Mouse (Mus musculus) erythroblast, embryonic 14.5 days (primary cell): Measurements from ENCODE around the gene Cfap44. TPM values are rescaled to one million over a fixed set of nuclear protein-coding genes. Genes with fewer than 3 reads are reported as not detected.

Experiments
- H3K27me3 ChIP-seq: 2 replicates; pipeline ENCODE4 v1.6.1; 2012; ENCODE audit warnings: inconsistent platforms; ENCODE audit not compliant: control insufficient read depth
- H3K36me3 ChIP-seq: 2 replicates; pipeline ENCODE4 v1.6.1; 2012; ENCODE audit warnings: mild to moderate bottlenecking, inconsistent platforms; ENCODE audit not compliant: control insufficient read depth
- H3K4me1 ChIP-seq: 2 replicates; pipeline ENCODE4 v1.6.1; 2012; ENCODE audit warnings: inconsistent platforms; ENCODE audit not compliant: control insufficient read depth
- H3K4me3 ChIP-seq: replicated peaks from 2 replicates; pipeline ENCODE3; 2012; ENCODE audit warnings: moderate library complexity, mild to moderate bottlenecking, inconsistent platforms
- H3K9me3 ChIP-seq: 2 replicates; pipeline ENCODE4 v1.6.1; 2012; ENCODE audit warnings: low read length, inconsistent platforms, mixed read lengths; ENCODE audit not compliant: control insufficient read depth
- GATA1 ChIP-seq: IDR thresholded peaks from 2 replicates; pipeline ENCODE4 v1.6.1; 2012; ENCODE audit warnings: low read length, inconsistent platforms, mixed read lengths
- TAL1 ChIP-seq: IDR thresholded peaks from 3 replicates; pipeline ENCODE4 v1.6.1; 2012; ENCODE audit warnings: low read length, inconsistent platforms, mixed read lengths
- polyA plus RNA-seq: library from polyadenylated mRNA; stranded (reverse); fragments of >175 nt; gene quantifications from 2 replicates; pipeline ENCODE4 v1.2.3, GENCODE M21; 2012

Cfap44 gene
- polyA plus RNA-seq: 0.02 TPM in 1 of 2 replicates, not detected in the other

DNA sequence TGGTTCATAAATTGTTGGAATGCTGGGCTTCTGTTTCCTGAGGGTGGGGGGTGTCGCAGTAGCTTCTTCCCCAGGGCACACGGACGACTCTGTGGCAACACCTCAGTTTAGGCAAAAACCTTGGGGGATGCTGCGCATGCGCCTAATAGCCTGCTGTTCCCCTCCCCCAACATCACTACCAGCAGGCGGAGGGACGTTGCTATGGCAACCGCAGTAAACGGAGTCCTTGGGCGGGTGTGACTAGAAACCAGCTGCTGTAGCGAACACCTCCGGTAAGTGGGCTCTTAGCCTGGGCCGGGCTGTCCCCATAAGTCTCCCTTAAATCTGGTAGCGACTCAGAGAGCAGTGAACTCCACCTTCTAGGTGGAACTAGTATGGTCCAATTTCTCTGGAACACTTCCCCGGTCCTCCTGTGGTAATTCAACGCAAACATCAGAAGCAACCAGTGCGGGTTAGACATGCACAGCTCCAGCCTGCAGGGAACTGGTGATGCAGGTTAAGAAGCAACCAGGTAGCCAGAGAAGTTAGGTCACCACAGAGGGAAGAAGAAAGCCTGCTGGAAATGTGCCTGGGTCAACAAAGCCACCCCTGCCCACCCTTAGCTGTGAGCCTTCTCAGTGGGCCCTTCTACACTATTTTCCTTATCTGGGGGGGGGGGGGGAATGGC, at the start of gene Cfap44:
Cfap44 (plus strand) TSS at position 220 of the 667 bp plus-strand sequence.
- Histone ChIP-seq H3K27me3 (no peaks in the 10 kb centered on the region; the same call in 1 of the 2 replicates), H3K4me1 (peaks cover 7% of the 10 kb centered on the region), H3K4me3 (no peak within 1 kb of the TSS), H3K36me3 (peaks cover under 1% of the 10 kb centered on the region; the same call in 1 of the 2 replicates), H3K9me3 (no peaks in the 10 kb centered on the region)
- TF ChIP-seq GATA1 (no peak), TAL1 (no peak)

DNA sequence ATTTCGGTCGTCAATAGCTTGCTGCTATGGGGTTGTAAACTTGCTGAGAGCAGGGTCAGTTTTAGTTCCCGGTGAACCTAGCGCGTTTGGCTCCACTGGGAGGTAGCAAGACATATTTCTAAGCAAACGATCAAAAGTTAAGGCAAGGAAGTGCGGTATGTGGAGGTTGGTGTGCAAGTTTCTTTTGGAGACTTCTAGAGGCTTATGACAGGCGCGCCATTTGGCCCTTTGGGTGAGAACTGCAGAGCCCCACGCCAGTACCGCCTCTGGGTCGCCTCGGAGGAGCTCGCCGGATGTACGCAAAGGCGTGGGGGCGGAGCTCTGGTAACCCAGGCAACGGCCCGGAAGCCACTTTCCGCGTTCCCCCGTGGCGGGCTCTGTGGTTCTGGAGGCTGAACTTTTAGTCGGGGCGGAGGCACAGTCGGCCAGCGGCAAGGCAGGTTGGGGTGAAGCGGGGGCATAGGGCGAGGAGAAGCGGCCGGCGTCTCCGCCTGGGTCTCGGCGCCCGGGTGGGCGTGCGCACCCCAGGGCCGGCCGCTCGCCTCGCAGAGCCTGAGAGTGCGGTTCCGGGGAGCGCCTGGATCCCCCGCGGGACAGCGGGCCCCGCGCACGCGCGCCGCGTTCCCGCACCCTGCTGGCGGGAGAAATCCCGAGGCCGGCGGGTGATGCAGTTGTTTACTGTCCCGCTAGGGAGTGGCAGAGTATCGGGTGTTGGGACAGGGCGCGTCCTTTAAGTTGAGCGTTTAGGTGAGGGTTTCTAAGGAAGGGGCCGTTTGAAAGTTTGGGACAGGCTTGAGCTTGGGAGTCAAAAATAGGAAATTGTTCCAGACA, 47.3 kb upstream of the Cfap44 start, which contains the start of gene Spice1:
Spice1 (plus strand) TSS at position 51 of the 831 bp plus-strand sequence.
- Histone ChIP-seq H3K36me3 (no peaks in the 10 kb centered on the region; the same call in 1 of the 2 replicates), H3K27me3 (no peaks in the 10 kb centered on the region)
- TF ChIP-seq TAL1: no peak
- no peak for TF ChIP-seq GATA1

DNA sequence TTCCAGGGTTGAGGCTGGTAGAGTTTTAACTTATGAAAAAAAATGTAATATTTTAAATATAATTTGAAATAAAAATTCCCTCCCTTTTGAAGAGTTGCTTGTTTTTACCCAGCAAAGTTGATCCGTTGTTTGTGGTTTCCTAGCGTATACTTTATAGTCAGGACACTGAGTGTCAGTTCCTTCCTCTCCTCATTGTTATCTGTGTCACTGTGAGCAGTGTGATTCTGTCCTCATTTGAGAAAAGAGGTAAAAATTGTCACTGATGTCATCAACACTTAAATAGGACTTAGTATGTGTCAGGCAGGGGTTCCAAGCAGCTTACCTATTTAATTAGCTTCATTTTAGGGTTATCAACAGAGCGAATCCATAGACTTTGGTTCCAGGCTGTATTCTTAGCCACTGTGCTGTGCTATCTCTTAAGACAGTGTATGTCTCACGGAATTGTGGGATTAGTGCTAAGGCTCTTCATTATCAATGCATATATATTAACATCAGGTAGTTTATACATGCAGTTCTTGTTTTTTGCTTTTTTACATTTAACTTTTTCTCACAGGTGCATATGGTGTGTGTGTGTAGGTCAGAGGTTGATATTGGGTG, 44.7 kb upstream of the Cfap44 start:
- TF ChIP-seq TAL1 (no peak), GATA1 (no peak)
- Histone ChIP-seq H3K9me3 (no peaks in the 10 kb centered on the region), H3K4me1 (peaks cover 38% of the 10 kb centered on the region), H3K4me3 (no peak overlapping the region), H3K27me3 (no peaks in the 10 kb centered on the region), H3K36me3 (no peaks in the 10 kb centered on the region; the same call in none of the 2 replicates)

More for the DNA sequence above, 47.3 kb upstream of the Cfap44 start, which contains the start of gene Spice1:
- Histone ChIP-seq H3K4me3 (peak within 1 kb of the TSS; percentile 82), H3K4me1 (peaks cover 38% of the 10 kb centered on the region), H3K9me3 (no peaks in the 10 kb centered on the region)

DNA sequence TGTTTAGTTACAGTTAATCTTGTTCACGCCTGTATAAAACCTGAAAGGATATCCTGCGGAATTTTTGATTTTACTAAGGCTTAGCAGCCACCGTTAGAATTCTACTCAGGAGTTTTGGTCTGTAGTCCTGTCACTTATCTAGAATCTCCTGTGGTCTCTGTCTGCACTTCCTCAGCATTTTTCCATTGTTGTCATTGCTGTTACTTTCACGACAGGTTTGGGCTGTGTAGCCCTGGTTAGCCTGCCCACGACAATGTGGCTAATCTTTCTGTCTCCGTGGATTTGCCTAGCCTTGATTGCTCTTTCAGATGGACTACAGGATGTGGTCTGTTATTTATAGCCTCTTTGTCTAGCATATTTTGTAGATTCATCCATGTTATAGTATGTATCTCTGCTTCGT, 38.3 kb upstream of the Cfap44 start:
- Histone ChIP-seq H3K36me3 (peaks cover 42% of the 10 kb centered on the region), H3K9me3 (no peaks in the 10 kb centered on the region), H3K4me1 (peaks cover 30% of the 10 kb centered on the region), H3K4me3 (no peak overlapping the region), H3K27me3 (no peaks in the 10 kb centered on the region)
- TF ChIP-seq TAL1 (no peak), GATA1 (no peak)

DNA sequence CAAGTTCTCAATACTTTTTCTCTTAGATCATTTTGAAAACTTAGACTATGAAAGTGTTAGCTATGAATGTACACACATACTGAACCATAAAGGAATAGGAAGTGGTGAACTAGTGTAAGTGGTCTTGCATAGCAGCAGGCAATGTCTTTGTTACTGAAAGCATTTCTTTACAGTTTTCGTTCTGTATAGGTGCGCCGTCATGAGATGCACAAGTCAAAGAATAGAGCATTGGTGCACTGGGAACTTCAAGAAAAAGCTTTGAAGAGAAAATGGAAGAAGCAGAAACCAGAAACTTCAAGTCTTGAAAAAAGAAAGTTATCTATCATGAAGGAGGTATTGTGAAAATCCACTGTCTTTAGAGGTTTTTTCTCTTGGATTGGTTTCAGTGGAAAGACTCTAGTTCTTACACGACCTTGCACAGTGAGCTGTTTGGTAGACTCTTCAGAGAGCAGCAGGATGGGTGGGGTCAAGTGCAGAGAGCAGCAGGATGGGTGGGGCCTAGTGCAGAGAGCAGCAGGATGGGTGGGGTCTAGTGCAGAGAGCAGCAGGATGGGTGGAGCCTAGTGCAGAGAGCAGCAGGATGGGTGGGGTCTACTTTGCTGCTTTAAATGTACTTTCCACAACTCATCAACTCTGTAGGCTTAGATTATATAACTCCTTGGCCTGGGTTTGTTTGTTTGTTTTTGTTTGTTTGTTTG, 36.9 kb upstream of the Cfap44 start:
- Histone ChIP-seq H3K27me3 (no peaks in the 10 kb centered on the region), H3K4me1 (peaks cover 28% of the 10 kb centered on the region), H3K4me3 (no peak overlapping the region), H3K9me3 (no peaks in the 10 kb centered on the region), H3K36me3 (peaks cover 53% of the 10 kb centered on the region)
- no peak for TF ChIP-seq TAL1
- no peak for TF ChIP-seq GATA1

DNA sequence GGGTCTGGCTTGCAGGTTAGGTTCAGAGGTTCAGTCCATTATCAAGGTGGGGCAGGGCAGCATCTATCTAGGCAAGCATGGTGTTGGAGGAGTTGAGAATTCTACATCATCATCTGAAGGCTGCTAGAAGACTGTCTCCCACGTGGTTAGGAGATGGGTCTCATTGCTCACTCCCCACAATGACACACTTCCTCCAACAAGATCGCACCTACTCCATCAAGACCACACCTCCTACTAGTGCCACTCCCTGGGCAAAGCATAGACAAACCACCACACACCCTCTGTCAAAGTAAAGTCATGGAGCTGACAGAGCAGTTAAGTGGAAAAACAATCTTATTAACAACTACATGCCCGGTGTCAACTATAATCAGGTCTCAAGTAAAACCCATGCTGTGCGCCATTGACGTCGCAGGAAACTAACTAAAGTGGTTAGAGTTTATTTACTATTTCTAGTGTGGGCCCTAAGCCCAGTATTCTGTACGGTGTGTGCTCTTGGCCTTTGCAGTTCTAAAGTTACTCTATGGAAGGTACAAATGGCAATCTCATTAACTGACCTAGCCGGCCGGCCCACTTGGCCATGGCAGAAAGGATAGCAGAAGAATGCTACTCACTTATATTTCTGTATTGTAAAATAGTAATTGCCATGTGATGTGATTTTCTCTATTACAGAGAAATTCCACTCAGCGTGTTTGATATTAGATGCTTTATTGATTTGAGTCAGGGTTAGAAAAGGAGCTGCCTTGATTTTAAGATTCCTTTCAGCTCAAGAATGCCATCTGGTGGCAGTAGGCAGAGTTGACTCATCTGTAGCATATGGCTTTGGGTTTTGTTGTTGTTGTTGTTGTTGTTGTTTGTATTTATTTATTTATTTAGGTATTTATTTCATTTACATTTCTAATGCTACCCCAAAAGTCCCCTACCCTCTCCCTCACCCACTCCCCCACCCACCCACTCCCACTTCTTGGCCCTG, 32.4 kb upstream of the Cfap44 start:
- no peaks in the 10 kb centered on the region for H3K9me3 ChIP-seq
- peaks cover 23% of the 10 kb centered on the region for H3K4me1 ChIP-seq
- H3K27me3 ChIP-seq: no peaks in the 10 kb centered on the region
- TF ChIP-seq GATA1 (no peak), TAL1 (no peak)
- no peak overlapping the region for H3K4me3 ChIP-seq
- H3K36me3 ChIP-seq: peaks cover 64% of the 10 kb centered on the region

DNA sequence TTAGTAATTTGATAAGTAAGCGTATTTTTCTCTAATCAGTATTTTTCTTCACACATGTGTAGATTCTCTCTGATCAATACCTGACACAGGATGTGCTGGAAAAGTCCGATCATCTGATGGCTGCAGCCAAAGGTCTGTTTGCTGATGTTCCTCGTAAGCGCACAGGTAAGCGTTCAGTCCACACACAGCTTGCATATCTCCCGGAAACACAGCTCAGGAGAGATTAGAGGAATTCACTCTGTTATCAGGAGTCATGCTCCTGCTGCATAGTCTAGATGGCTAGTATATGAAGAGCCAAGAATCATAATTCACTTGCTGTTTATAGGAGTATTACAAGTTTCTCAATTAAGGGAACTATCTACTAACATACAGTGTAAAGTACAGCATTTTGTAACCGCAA, 29.1 kb upstream of the Cfap44 start:
- Histone ChIP-seq H3K4me3 (no peak overlapping the region), H3K9me3 (no peaks in the 10 kb centered on the region), H3K36me3 (peaks cover 67% of the 10 kb centered on the region), H3K27me3 (no peaks in the 10 kb centered on the region), H3K4me1 (peaks cover 8% of the 10 kb centered on the region)
- TF ChIP-seq TAL1 (no peak), GATA1 (no peak)

DNA sequence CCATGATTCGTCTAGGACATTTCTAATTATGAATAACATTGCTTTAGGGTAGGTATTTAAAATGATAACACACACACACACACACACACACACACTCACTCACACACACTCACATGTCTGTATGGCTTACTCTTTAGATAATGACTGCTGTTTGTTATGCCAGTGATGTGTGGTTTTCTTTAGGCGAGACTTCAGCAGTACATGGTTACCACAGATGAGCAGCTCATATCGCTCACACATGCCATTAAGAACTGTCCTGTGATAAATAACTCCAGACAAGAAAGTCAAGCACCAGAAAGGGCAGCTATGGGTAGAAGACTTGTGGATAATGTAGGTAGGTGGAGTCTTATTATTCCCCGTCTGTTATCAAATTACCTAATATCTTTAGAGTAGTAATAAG, 19.1 kb upstream of the Cfap44 start:
- no peaks in the 10 kb centered on the region for H3K4me1 ChIP-seq
- no peak overlapping the region for H3K4me3 ChIP-seq
- peaks cover 84% of the 10 kb centered on the region for H3K36me3 ChIP-seq
- TF ChIP-seq GATA1: no peak
- H3K27me3 ChIP-seq: no peaks in the 10 kb centered on the region
- no peaks in the 10 kb centered on the region for H3K9me3 ChIP-seq
